Mouse (Mus musculus) intestine, embryonic 14.5 days (tissue): ENCODE measurements around the gene Ttc17. TPM values are rescaled to one million over a fixed set of nuclear protein-coding genes. Genes with fewer than 3 reads are reported as not detected.
"Not testable (repeated sequence)": the region's sequence is repeated elsewhere in the genome, so short reads cannot be mapped to it uniquely, and the experiment has no call there.

Experiments
- ATAC-seq: fragments of 200-750 bp; cut with Nextera tagmentation; replicated peaks from 2 replicates; pipeline ENCODE4 v1.8.0; 2017; ENCODE audit warnings: low read depth, moderate number of reproducible peaks, moderate TSS enrichment, moderate library complexity; ENCODE audit not compliant: low FRiP score, low TSS enrichment
- DNase-seq: peaks from one replicate; pipeline ENCODE4 v3.0.0-alpha.2; 2018; ENCODE audit warnings: low spot score
- H3K27ac ChIP-seq: fragments of 300-500 bp; sonication (generic); 2 replicates; pipeline ENCODE4 v1.5.1; 2014; ENCODE audit warnings: low read depth, mild to moderate bottlenecking, control low read depth
- H3K27me3 ChIP-seq: fragments of 300-500 bp; sonication (generic); replicated peaks from 2 replicates; pipeline ENCODE4 v1.6.1; 2014; ENCODE audit warnings: low read length, control low read depth; ENCODE audit not compliant: control insufficient read depth, insufficient read depth
- H3K36me3 ChIP-seq: fragments of 300-500 bp; sonication (generic); 2 replicates; pipeline ENCODE4 v1.6.1; 2014; ENCODE audit warnings: low read length, control low read depth; ENCODE audit not compliant: control insufficient read depth, insufficient read depth
- H3K4me1 ChIP-seq: fragments of 300-500 bp; sonication (generic); replicated peaks from 2 replicates; pipeline ENCODE4 v1.6.1; 2014; ENCODE audit warnings: low read length, control low read depth, mixed read lengths; ENCODE audit not compliant: control insufficient read depth, insufficient read depth
- H3K4me2 ChIP-seq: fragments of 300-500 bp; sonication (generic); 2 replicates; pipeline ENCODE4 v1.6.1; 2014; ENCODE audit warnings: low read length
- H3K4me3 ChIP-seq: fragments of 300-500 bp; sonication (generic); 2 replicates; pipeline ENCODE4 v1.5.1; 2014; ENCODE audit warnings: low read depth, low read length, control low read depth, mixed read lengths
- H3K9ac ChIP-seq: fragments of 300-500 bp; sonication (generic); 2 replicates; pipeline ENCODE4 v1.6.1; 2014; ENCODE audit warnings: mild to moderate bottlenecking, low read length
- H3K9me3 ChIP-seq: fragments of 300-500 bp; sonication (generic); 2 replicates; pipeline ENCODE4 v1.6.1; 2016; ENCODE audit warnings: low read length, control low read depth; ENCODE audit not compliant: control insufficient read depth
- WGBS: fragments of 180-500 bp; shearing (Covaris S2); extraction: QIAGEN DNeasy Blood & Tissue Kit; methylation state at CpG from one replicate; pipeline ENCODE4 v1.1.7; 2014; 5-methylcytosine and 5-hydroxymethylcytosine counted together
- polyA plus RNA-seq: library from polyadenylated mRNA; unstranded; fragments of >200 nt; fragmentation: Nextera tagmentation; extraction: Ambion mirVana; gene quantifications from 2 replicates; pipeline ENCODE4 v1.2.1, GENCODE M21; 2014

The Ttc17 gene
- polyA plus RNA-seq, 1 experiment from 2014 or later = 17.7 TPM

DNA sequence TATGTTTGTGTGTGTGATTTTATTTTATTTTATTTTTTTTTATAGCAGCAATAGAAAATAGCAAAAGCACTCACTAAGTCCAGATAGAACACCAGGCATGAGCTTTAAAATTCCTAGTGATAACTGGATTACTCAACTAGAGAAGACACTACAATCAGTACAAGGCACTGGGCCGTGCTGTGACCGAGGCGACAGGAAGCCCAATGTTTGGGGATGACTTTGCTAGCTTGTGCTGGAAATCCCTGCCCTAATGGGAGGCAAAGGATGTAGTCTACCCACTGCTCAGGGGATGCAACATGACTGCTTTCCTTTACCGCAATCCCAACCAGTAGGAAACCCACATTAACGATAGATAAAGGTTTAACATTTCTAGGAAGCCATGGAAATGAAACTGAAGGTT lies 10.2 kb downstream of the Ttc17 start:
- ATAC-seq (no peak), DNase-seq (no peak)
- no peak overlapping the region for H3K4me3 ChIP-seq
- no peaks in the 10 kb centered on the region for H3K9me3 ChIP-seq
- H3K4me2 ChIP-seq = no peak overlapping the region
- H3K27me3 ChIP-seq = no peaks in the 10 kb centered on the region
- 0 out of 2 replicates have a peak, but pooled peaks cover 3% of the 10 kb centered on the region for H3K4me1 ChIP-seq
- WGBS = 84% methylated on average over 5 of the region's 5 CpGs
- H3K9ac ChIP-seq = no peak overlapping the region
- H3K36me3 ChIP-seq = no peaks in the 10 kb centered on the region
- no peak overlapping the region for H3K27ac ChIP-seq

- H3K27me3 ChIP-seq, H3K9ac ChIP-seq, H3K4me3 ChIP-seq, H3K36me3 ChIP-seq, H3K4me1 ChIP-seq, H3K9me3 ChIP-seq, ATAC-seq, H3K4me2 ChIP-seq, H3K27ac ChIP-seq, DNase-seq: not testable (repeated sequence)
- 97% methylated on average over 9 of the region's 12 CpGs for WGBS
These were observed 15.4 kb downstream of the Ttc17 start for GRCm38 (mm10) chr2:94391127-94391526.

DNA sequence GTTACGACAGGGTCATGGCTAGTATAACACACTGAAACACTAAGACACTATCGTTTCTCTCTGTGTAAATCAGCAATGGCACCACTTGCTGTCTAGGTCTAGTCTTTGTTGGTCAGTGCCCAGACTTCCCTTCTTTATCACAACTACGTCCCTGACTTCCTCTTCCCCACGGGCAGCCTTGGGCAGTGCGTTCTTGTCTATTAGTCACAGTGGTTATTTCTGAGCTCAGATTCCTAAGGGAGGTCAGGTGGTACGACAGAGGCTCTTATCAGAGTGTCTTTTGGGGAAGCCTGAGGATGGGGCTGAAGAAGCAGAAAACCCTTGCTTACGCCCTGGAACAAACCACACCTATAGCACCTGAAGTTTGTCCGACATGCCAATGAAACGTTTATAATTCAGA lies 17.5 kb downstream of the Ttc17 start:
- WGBS = 84% methylated on average over 9 of the region's 9 CpGs

DNA sequence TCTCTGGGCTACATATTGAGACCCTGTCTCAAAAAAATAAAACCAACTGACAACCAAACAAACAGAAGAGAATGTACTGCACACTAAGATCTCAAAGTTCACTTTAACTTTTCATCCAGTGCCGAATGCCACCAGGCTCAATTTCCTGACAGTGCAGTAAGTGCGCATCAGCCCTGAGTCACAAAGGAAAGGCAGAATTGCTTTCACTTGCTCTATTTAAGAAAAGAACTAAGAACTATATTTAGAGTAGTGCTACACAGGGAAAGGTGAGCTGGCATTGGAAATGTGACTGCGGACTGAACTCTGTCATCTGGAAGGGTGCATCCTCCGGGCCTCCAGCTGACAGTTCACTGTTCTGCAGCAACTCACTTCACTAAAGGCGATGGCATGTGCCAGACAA lies 18.6 kb downstream of the Ttc17 start:
- H3K4me2 ChIP-seq = no peak overlapping the region
- WGBS = 93% methylated on average over 5 of the region's 5 CpGs
- no peak overlapping the region for H3K27ac ChIP-seq
- peaks cover 15% of the 10 kb centered on the region for H3K36me3 ChIP-seq
- no peak for ATAC-seq
- H3K4me1 ChIP-seq = no peaks in the 10 kb centered on the region
- no peak for DNase-seq
- no peaks in the 10 kb centered on the region for H3K9me3 ChIP-seq
- H3K9ac ChIP-seq = no peak overlapping the region
- no peak overlapping the region for H3K4me3 ChIP-seq
- H3K27me3 ChIP-seq = no peaks in the 10 kb centered on the region

More for the DNA sequence above, 17.5 kb downstream of the Ttc17 start:
- H3K4me2 ChIP-seq = no peak overlapping the region
- H3K9me3 ChIP-seq = no peaks in the 10 kb centered on the region
- DNase-seq (no peak), ATAC-seq (no peak)
- no peaks in the 10 kb centered on the region for H3K4me1 ChIP-seq
- no peak overlapping the region for H3K4me3 ChIP-seq
- no peak overlapping the region for H3K9ac ChIP-seq
- no peaks in the 10 kb centered on the region for H3K27me3 ChIP-seq
- H3K36me3 ChIP-seq = peaks cover 6% of the 10 kb centered on the region
- H3K27ac ChIP-seq = no peak overlapping the region

DNA sequence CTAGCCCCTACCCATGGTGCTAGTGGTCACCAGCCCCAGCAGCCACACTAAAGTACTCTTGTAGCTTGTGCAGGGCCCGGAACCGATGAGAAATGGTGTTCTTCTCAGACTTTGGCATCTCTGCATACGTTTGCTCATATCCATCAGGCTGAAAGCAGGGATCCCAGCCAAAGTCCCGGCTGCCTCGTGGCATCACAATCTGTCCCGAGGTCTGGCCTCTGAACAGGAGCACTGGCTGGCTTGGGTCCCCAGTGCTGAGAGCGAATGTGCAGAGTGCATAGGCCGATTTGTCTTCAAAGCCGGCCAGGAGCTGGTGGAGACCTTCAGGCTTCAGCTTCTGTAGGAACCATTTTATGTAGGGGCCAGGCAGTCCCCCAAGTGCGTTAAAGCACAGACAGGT lies 22.0 kb downstream of the Ttc17 start:
- not testable (repeated sequence) for H3K4me2 ChIP-seq, H3K27ac ChIP-seq, H3K27me3 ChIP-seq, H3K4me1 ChIP-seq, H3K4me3 ChIP-seq, H3K9me3 ChIP-seq, H3K9ac ChIP-seq, DNase-seq, ATAC-seq
- peaks cover 20% of the 10 kb centered on the region for H3K36me3 ChIP-seq
- WGBS = 95% methylated on average over 10 of the region's 10 CpGs

- Histone ChIP-seq H3K9me3 (no peaks in the 10 kb centered on the region), H3K27ac (no peak overlapping the region), H3K4me3 (no peak overlapping the region), H3K36me3 (peaks cover 40% of the 10 kb centered on the region), H3K4me1 (no peaks in the 10 kb centered on the region), H3K4me2 (no peak overlapping the region), H3K9ac (no peak overlapping the region), H3K27me3 (no peaks in the 10 kb centered on the region)
- ATAC-seq (no peak), DNase-seq (no peak)
- WGBS = 81% methylated on average over 2 of the region's 2 CpGs
These were observed 25.3 kb downstream of the Ttc17 start for GRCm38 (mm10) chr2:94381057-94381647.

- Histone ChIP-seq H3K4me1 (no peaks in the 10 kb centered on the region), H3K27ac (no peak overlapping the region), H3K9me3 (no peaks in the 10 kb centered on the region), H3K36me3 (peaks cover 58% of the 10 kb centered on the region), H3K4me3 (no peak overlapping the region), H3K4me2 (no peak overlapping the region), H3K9ac (no peak overlapping the region), H3K27me3 (no peaks in the 10 kb centered on the region)
- no peak for ATAC-seq
- WGBS = 80% methylated on average over 11 of the region's 11 CpGs
- no peak for DNase-seq
These were observed 27.8 kb downstream of the Ttc17 start for GRCm38 (mm10) chr2:94378678-94379077.

GRCm38 (mm10) chr2:94371093-94371492 lies 35.4 kb downstream of the Ttc17 start:
- Histone ChIP-seq H3K9me3 (no peaks in the 10 kb centered on the region), H3K4me3 (no peak overlapping the region), H3K9ac (no peak overlapping the region), H3K4me1 (no peaks in the 10 kb centered on the region), H3K36me3 (peaks cover 89% of the 10 kb centered on the region), H3K4me2 (no peak overlapping the region), H3K27ac (no peak overlapping the region), H3K27me3 (no peaks in the 10 kb centered on the region)
- ATAC-seq = no peak
- WGBS = 91% methylated on average over 6 of the region's 6 CpGs
- DNase-seq = no peak

DNA sequence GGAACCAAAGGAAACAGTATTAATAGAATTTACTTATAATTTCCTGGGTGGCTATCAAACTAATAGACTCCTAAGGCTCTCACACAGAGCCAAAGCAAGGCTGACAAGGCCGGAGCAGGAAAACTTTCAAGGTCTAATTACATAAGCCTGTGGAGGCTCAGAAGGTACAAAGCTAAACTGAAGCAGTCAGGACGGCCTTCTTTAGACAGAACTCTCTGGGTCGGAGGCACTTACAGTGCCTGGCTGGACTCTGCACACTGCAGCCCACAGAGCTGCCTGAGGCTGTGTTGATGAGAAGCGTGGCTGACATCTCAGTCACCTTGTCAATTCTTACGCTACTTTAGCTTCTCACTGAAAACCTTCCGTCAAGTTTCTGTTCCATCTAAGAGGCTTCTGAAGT lies 42.7 kb downstream of the Ttc17 start:
- H3K4me2 ChIP-seq = no peak overlapping the region
- 98% methylated on average over 6 of the region's 6 CpGs for WGBS
- no peak overlapping the region for H3K4me3 ChIP-seq
- peaks cover 5% of the 10 kb centered on the region; the same call in 1 of the 2 replicates for H3K9me3 ChIP-seq
- H3K27ac ChIP-seq = no peak overlapping the region
- DNase-seq (no peak), ATAC-seq (no peak)
- no peak overlapping the region for H3K9ac ChIP-seq
- H3K27me3 ChIP-seq = no peaks in the 10 kb centered on the region
- H3K36me3 ChIP-seq = peaks cover 85% of the 10 kb centered on the region
- H3K4me1 ChIP-seq = no peaks in the 10 kb centered on the region
